Mouse (Mus musculus) embryonic fibroblast, embryonic 13.5 days (primary cell): ENCODE measurements around the gene Fbxl19.

ENCODE experiments used
- CTCF ChIP-seq: IDR thresholded peaks from 2 replicates; pipeline ENCODE4 v1.5.1; 2011; ENCODE audit warnings: mild to moderate bottlenecking, control low read depth, low read length, moderate library complexity, borderline replicate concordance; ENCODE audit not compliant: insufficient read depth
- POLR2A ChIP-seq: IDR thresholded peaks from 2 replicates; pipeline ENCODE4 v1.6.1; 2011; ENCODE audit warnings: low read depth, mild to moderate bottlenecking, control low read depth, low read length, moderate library complexity

DNA sequence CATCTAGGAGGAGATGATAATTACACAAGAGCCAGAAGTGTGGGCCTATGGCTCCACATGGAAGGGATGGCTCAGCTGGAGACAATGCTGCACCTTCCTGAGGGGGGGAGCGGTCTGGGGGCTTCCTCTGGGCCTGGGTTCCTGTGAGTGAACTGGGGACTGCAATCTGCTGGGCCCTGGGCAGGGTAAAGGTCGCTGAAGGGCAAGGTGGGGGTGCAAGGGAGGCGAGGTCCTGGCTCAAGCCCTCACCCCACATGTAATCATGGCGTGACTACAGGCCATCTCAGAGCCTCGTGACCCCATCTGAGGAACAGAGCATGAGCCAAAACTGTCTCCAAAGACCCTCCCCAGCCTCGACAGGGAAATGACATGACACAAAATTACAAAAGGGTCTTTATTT lies 39.7 kb upstream of the Fbxl19 start:
- no peak for TF ChIP-seq CTCF
- TF ChIP-seq POLR2A: no peak
